Mouse (Mus musculus) small intestine, adult 2 months (tissue): Measurements from ENCODE around the gene Gng7.

ENCODE experiments used
- CTCF ChIP-seq: fragments of 200-500 bp; IDR thresholded peaks from 2 replicates; pipeline ENCODE4 v1.5.1; 2012; ENCODE audit warnings: low read depth, mild to moderate bottlenecking, control low read depth, inconsistent platforms, low read length, moderate library complexity, mixed read lengths; ENCODE audit not compliant: insufficient replicate concordance, insufficient read length; ENCODE audit errors: extremely low read depth
- POLR2A ChIP-seq: fragments of 200-500 bp; IDR thresholded peaks from 2 replicates; pipeline ENCODE4 v1.6.1; 2012; ENCODE audit warnings: low read depth, mild to moderate bottlenecking, control low read depth, inconsistent platforms, low read length, moderate library complexity

- TF ChIP-seq POLR2A (no peak), CTCF (no peak)
Measured at GRCm38 (mm10) chr10:81021547-81022110, 6.9 kb upstream of the Gng7 start.
